Mouse (Mus musculus): Measurements from ENCODE around the gene Blm.

- no peak for TF ChIP-seq POLR2A (IDR thresholded peaks at IDR 0.05; ENCODE audit: low read depth, low read length)
- no peak for TF ChIP-seq CTCF (IDR thresholded peaks at IDR 0.05; ENCODE audit: extremely low read depth, insufficient read depth, insufficient read length, insufficient replicate concordance)
Measured at GRCm38 (mm10) chr7:80473837-80474236, 61.1 kb downstream of the Blm start.
